Mouse (Mus musculus) E14TG2a.4 (cell line): ENCODE data around the gene 2510002D24Rik.
"Not testable (repeated sequence)": the region's sequence is repeated elsewhere in the genome, so short reads cannot be mapped to it uniquely, and the experiment has no call there.

ENCODE experiments used
- CTCF ChIP-seq: conservative IDR thresholded peaks from 2 replicates; pipeline ENCODE4 v1.5.1; 2014; ENCODE audit warnings: low read length
- POU5F1 ChIP-seq: IDR thresholded peaks from 2 replicates; pipeline ENCODE4 v1.6.1; 2014; ENCODE audit warnings: low read length, borderline replicate concordance

- not testable (repeated sequence) for TF ChIP-seq CTCF, POU5F1
Measured at GRCm38 (mm10) chr16:18870495-18870894, 34.1 kb downstream of the 2510002D24Rik start.
